Mouse (Mus musculus) MEL (cell line): ENCODE measurements around the gene Pdcl2. TPM values are rescaled to one million over a fixed set of nuclear protein-coding genes. Genes with fewer than 3 reads are reported as not detected.

Experiments
- DNase-seq: peaks from one replicate; pipeline ENCODE4 v3.0.0; 2011; ENCODE audit warnings: low read depth, low spot score
- H3K27ac ChIP-seq: 2 replicates; pipeline ENCODE4 v1.5.1; 2012; ENCODE audit warnings: low read depth, mild to moderate bottlenecking, control low read depth, low read length, moderate library complexity; ENCODE audit not compliant: control insufficient read depth
- H3K27me3 ChIP-seq, 2 experiments: fragments of 150-350 bp in 1 of 2; sonication (generic) in 1 of 2; 2 replicates each; pipeline ENCODE4 v1.6.1; 2012; ENCODE audit warnings: low read length in 2 of 2, mild to moderate bottlenecking in 2 of 2, improper control_type of control experiment in 1 of 2, moderate library complexity in 1 of 2; ENCODE audit not compliant: insufficient read depth in 2 of 2, control insufficient read depth in 1 of 2
- H3K36me3 ChIP-seq, 2 experiments: 2 replicates each; pipeline ENCODE4 v1.6.1; 2012 to 2014; ENCODE audit warnings: low read length in 2 of 2, improper control_type of control experiment in 1 of 2, inconsistent platforms in 1 of 2, mild to moderate bottlenecking in 1 of 2; ENCODE audit not compliant: insufficient read depth in 2 of 2, control insufficient read depth in 1 of 2
- H3K4me1 ChIP-seq, 2 experiments: fragments of 150-350 bp in 1 of 2; sonication (generic) in 1 of 2; 2 replicates each; pipeline ENCODE4 v1.6.1; 2012; ENCODE audit warnings: low read length in 2 of 2, improper control_type of control experiment in 1 of 2, mild to moderate bottlenecking in 1 of 2; ENCODE audit not compliant: insufficient read depth in 2 of 2, control insufficient read depth in 1 of 2
- H3K4me3 ChIP-seq, 2 experiments: fragments of 150-350 bp in 1 of 2; sonication (generic) in 1 of 2; 2 replicates each; pipeline ENCODE4 v1.5.1; 2012; ENCODE audit warnings: low read depth in 2 of 2, low read length in 2 of 2, mild to moderate bottlenecking in 2 of 2, moderate library complexity in 2 of 2, control low read depth in 1 of 2, improper control_type of control experiment in 1 of 2; ENCODE audit not compliant: control insufficient read depth in 1 of 2, insufficient read depth in 1 of 2
- H3K79me2 ChIP-seq: 2 replicates; pipeline ENCODE4 v1.6.1; 2012; ENCODE audit warnings: mild to moderate bottlenecking, low read length, moderate library complexity; ENCODE audit not compliant: control insufficient read depth, poor library complexity, insufficient read depth
- H3K9ac ChIP-seq: 2 replicates; pipeline ENCODE4 v1.6.1; 2012; ENCODE audit warnings: low read depth, mild to moderate bottlenecking, control low read depth, low read length, moderate library complexity; ENCODE audit not compliant: control insufficient read depth, poor library complexity, severe bottlenecking
- H3K9me3 ChIP-seq: fragments of 150-350 bp; sonication (generic); replicated peaks from 2 replicates; pipeline ENCODE4 v1.6.1; 2012; ENCODE audit warnings: mild to moderate bottlenecking, low read length, improper control_type of control experiment, moderate library complexity; ENCODE audit not compliant: insufficient read depth
- BHLHE40 ChIP-seq: IDR thresholded peaks from 2 replicates; pipeline ENCODE4 v1.6.1; 2012; ENCODE audit warnings: low read depth, mild to moderate bottlenecking, inconsistent platforms, low read length, improper control_type of control experiment, borderline replicate concordance
- CHD2 ChIP-seq: IDR thresholded peaks from 2 replicates; pipeline ENCODE4 v1.6.1; 2011; ENCODE audit warnings: low read length, improper control_type of control experiment
- CTCF ChIP-seq, 3 experiments: IDR thresholded peaks in 2 of 3; conservative IDR thresholded peaks in 1 of 3; 2 replicates each; pipeline ENCODE4 v1.5.1; 2011 to 2012; ENCODE audit warnings: low read length in 3 of 3, low read depth in 2 of 3, mild to moderate bottlenecking in 2 of 3, improper control_type of control experiment in 1 of 3, inconsistent platforms in 1 of 3, mixed read lengths in 1 of 3, moderate library complexity in 1 of 3; ENCODE audit not compliant: control insufficient read depth in 1 of 3, insufficient read depth in 1 of 3, poor library complexity in 1 of 3, severe bottlenecking in 1 of 3
- E2F4 ChIP-seq: IDR thresholded peaks from 2 replicates; pipeline ENCODE4 v1.6.1; 2011; ENCODE audit warnings: low read depth, low read length, improper control_type of control experiment, borderline replicate concordance
- GABPA ChIP-seq: IDR thresholded peaks from 2 replicates; pipeline ENCODE4 v1.6.1; 2012; ENCODE audit warnings: low read depth, mild to moderate bottlenecking, inconsistent platforms, low read length, improper control_type of control experiment, moderate library complexity
- JUND ChIP-seq: IDR thresholded peaks from 2 replicates; pipeline ENCODE4 v1.6.1; 2011; ENCODE audit warnings: low read depth, mild to moderate bottlenecking, improper control_type of control experiment, low read length
- MAX ChIP-seq: IDR thresholded peaks from 2 replicates; pipeline ENCODE4 v1.6.1; 2011; ENCODE audit warnings: low read length, improper control_type of control experiment
- MXI1 ChIP-seq: IDR thresholded peaks from 2 replicates; pipeline ENCODE4 v1.6.1; 2011; ENCODE audit warnings: mild to moderate bottlenecking, low read depth, low read length, improper control_type of control experiment
- NELFE ChIP-seq: IDR thresholded peaks from 2 replicates; pipeline ENCODE4 v1.6.1; 2011; ENCODE audit warnings: low read depth, low read length, improper control_type of control experiment
- NRF1 ChIP-seq: IDR thresholded peaks from 2 replicates; pipeline ENCODE4 v1.6.1; 2014; ENCODE audit warnings: low read depth, mild to moderate bottlenecking, inconsistent platforms, low read length, improper control_type of control experiment, moderate library complexity; ENCODE audit not compliant: poor library complexity, insufficient read depth, severe bottlenecking
- POLR2AphosphoS2 ChIP-seq: IDR thresholded peaks from 2 replicates; pipeline ENCODE4 v1.6.1; 2011; ENCODE audit warnings: low read length, improper control_type of control experiment
- POLR2AphosphoS5 ChIP-seq: IDR thresholded peaks from 2 replicates; pipeline ENCODE4 v1.6.1; 2012; ENCODE audit warnings: low read depth, borderline replicate concordance, mild to moderate bottlenecking, inconsistent platforms, low read length, moderate library complexity, mixed read lengths
- RAD21 ChIP-seq: IDR thresholded peaks from 2 replicates; pipeline ENCODE4 v1.6.1; 2011; ENCODE audit warnings: mild to moderate bottlenecking, low read depth, low read length, improper control_type of control experiment
- RCOR1 ChIP-seq: IDR thresholded peaks from 2 replicates; pipeline ENCODE4 v1.6.1; 2012; ENCODE audit warnings: low read depth, mild to moderate bottlenecking, inconsistent platforms, low read length, improper control_type of control experiment
- SIN3A ChIP-seq: IDR thresholded peaks from 2 replicates; pipeline ENCODE4 v1.6.1; 2012; ENCODE audit warnings: low read length, improper control_type of control experiment, inconsistent platforms
- SMC3 ChIP-seq: IDR thresholded peaks from 2 replicates; pipeline ENCODE4 v1.6.1; 2011; ENCODE audit warnings: low read depth, low read length, improper control_type of control experiment
- USF2 ChIP-seq, 2 experiments: IDR thresholded peaks; 2 replicates each; pipeline ENCODE4 v1.6.1; 2011 to 2012; ENCODE audit warnings: improper control_type of control experiment in 2 of 2, low read length in 2 of 2, borderline replicate concordance in 1 of 2, inconsistent platforms in 1 of 2, low read depth in 1 of 2, mild to moderate bottlenecking in 1 of 2; ENCODE audit not compliant: insufficient read depth in 1 of 2
- polyA plus RNA-seq, 2 experiments: library from polyadenylated mRNA; stranded (reverse) in 1 of 2; unstranded in 1 of 2; fragments of >175 nt in 1 of 2; fragments of >200 nt in 1 of 2; gene quantifications; 2 replicates each; pipeline versions ENCODE4 v1.2.1 to v1.2.4; 2012; ENCODE audit warnings: low replicate concordance in 2 of 2, low read depth in 1 of 2; ENCODE audit not compliant: insufficient read length in 2 of 2, insufficient read depth in 1 of 2, missing spikeins in 1 of 2
- total RNA-seq: library from RNA; depleted of rRNA; stranded (reverse); fragments of 300-350 nt; gene quantifications from 2 replicates; pipeline ENCODE4 v1.2.3, GENCODE M21; 2012

Pdcl2 gene
- total and polyA plus RNA-seq, 3 experiments, result not detected

DNA sequence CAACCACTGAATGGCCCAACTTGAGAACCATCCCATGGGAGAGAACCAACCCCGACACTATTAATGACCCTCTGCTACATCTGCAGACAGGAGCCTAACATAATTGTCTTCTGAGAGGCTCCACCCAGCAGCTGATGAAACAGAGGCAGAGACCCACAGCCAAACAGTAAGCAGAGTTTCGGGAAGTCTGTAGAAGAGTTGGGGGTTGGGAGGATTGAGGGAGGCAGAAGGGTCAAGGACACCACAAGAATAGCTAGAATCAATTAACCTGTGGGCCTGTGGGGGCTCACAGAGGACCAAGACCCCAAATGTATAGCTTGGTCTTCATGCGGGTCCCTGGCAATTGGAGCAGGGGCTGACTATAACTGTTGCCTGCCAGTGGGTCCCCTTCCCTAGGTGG is 42.7 kb downstream of the Pdcl2 start:
- Histone ChIP-seq H3K4me3 (peak overlapping the region in 1 of 2 experiments; percentile 27; a peak in 1 of 4 replicates), H3K9me3 (no peaks in the 10 kb centered on the region), H3K27me3 (no peaks in the 10 kb centered on the region), H3K4me1 (peaks cover 22 to 27% of the 10 kb centered on the region in 2 experiments), H3K36me3 (peaks cover 0 to 35% of the 10 kb centered on the region in 2 experiments; a peak in 2 of 4 replicates), H3K27ac (peak overlapping the region; percentile 4; the same call in 1 of the 2 replicates), H3K79me2 (peaks cover 4% of the 10 kb centered on the region), H3K9ac (no peak overlapping the region)
- no peak for TF ChIP-seq BHLHE40
- TF ChIP-seq NRF1, result no peak
- TF ChIP-seq MAX, result no peak
- no peak for DNase-seq

DNA sequence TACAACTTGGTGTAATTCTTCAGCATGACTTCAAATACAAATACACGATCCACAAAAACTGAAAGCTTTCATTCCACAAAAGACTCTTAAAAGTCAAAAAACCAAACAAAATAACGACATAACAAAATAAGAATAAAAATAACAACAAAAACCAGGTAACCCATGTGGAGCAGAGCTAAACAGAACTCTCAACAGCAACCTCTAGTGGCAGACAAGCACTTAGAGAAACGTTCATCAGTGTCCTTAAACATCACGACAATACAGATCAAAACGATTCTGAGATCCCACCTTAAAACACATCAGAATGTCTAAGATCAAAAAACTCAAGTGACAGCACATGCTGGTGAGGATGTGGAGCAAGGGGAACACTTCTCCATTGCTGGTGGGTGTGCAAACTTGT is 43.9 kb downstream of the Pdcl2 start:
- peaks cover 22 to 29% of the 10 kb centered on the region in 2 experiments for H3K4me1 ChIP-seq
- no peak for TF ChIP-seq USF2 (IDR thresholded peaks at IDR 0.05; ENCODE audit: borderline replicate concordance in 1 of 2, insufficient read depth in 1 of 2, low read depth in 1 of 2, low read length in 2 of 2)
- TF ChIP-seq GABPA, result no peak
- peak; percentile 23 to 60 (median 37); a peak in 5 of 6 replicates for TF ChIP-seq CTCF (IDR thresholded peaks at IDR 0.05 in 2 of 3, conservative IDR thresholded peaks at IDR 0.05 in 1 of 3; ENCODE audit: control insufficient read depth in 1 of 3, insufficient read depth in 1 of 3, low read depth in 2 of 3, low read length in 3 of 3, poor library complexity in 1 of 3, severe bottlenecking in 1 of 3)
- no peak for TF ChIP-seq E2F4
- TF ChIP-seq CHD2, result no peak
- no peak for TF ChIP-seq JUND
- no peak for TF ChIP-seq POLR2AphosphoS2
- TF ChIP-seq RCOR1, result no peak
- peak; percentile 37 for TF ChIP-seq RAD21
- TF ChIP-seq POLR2AphosphoS5, result no peak
- TF ChIP-seq SMC3, result peak; percentile 49
- H3K36me3 ChIP-seq, result peaks cover 0 to 35% of the 10 kb centered on the region in 2 experiments; a peak in 2 of 4 replicates
- H3K79me2 ChIP-seq, result peaks cover 4% of the 10 kb centered on the region
- H3K4me3 ChIP-seq, result no peak overlapping the region
- H3K9me3 ChIP-seq, result no peaks in the 10 kb centered on the region
- H3K27ac ChIP-seq, result no peak overlapping the region
- peak; percentile 57 for DNase-seq
- H3K9ac ChIP-seq, result no peak overlapping the region
- no peaks in the 10 kb centered on the region for H3K27me3 ChIP-seq

DNA sequence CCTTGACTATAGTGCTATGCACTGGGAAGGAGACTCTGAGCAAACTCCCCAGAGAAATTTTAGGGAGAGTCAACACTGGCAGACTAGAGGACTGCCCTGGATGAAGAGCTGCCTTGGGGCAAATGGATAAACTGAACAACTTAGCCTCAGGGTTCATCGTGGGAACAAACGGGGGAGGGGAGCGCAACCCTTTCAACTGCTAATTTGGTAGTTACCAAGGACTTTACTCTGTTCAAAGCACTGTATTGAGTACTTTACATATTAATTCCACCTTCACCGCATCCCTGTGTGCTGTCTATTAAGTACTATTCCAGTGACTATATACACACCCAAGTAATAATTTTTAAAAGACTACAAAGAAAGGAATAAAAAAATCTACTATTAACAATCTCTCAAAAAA is 45.3 kb downstream of the Pdcl2 start:
- no peaks in the 10 kb centered on the region for H3K27me3 ChIP-seq
- peaks cover 6% of the 10 kb centered on the region for H3K79me2 ChIP-seq
- H3K4me3 ChIP-seq, result no peak overlapping the region
- H3K4me1 ChIP-seq, result peaks cover 25 to 35% of the 10 kb centered on the region in 2 experiments
- H3K9me3 ChIP-seq, result no peaks in the 10 kb centered on the region
- no peak overlapping the region for H3K9ac ChIP-seq
- no peak for DNase-seq
- peaks cover 0 to 40% of the 10 kb centered on the region in 2 experiments; a peak in 2 of 4 replicates for H3K36me3 ChIP-seq
- TF ChIP-seq SIN3A, result no peak
- no peak for TF ChIP-seq NRF1
- TF ChIP-seq MXI1, result no peak
- no peak for TF ChIP-seq NELFE
- no peak for TF ChIP-seq MAX
- TF ChIP-seq E2F4, result no peak
- H3K27ac ChIP-seq, result no peak overlapping the region
